Mouse (Mus musculus): ENCODE data around the gene Atp2b2. TPM values are rescaled to one million over a fixed set of nuclear protein-coding genes. Genes with fewer than 3 reads are reported as not detected.
A peak's percentile ranks its signal among the peaks of the same experiment; 100 is the strongest.

Gene Atp2b2
- polyA plus RNA-seq, 1 experiment from 2014 or later: 0.25 TPM

- H3K9ac ChIP-seq (replicated peaks): no peak overlapping the region
- no peak overlapping the region for H3K4me3 ChIP-seq (replicated peaks)
- no peaks in the 10 kb centered on the region for H3K36me3 ChIP-seq
- peaks cover 31% of the 10 kb centered on the region; the same call in 1 of the 2 replicates for H3K27me3 ChIP-seq
- H3K4me1 ChIP-seq (replicated peaks): peaks cover 24% of the 10 kb centered on the region
- no peak overlapping the region for H3K4me2 ChIP-seq
- no peak for ATAC-seq (ENCODE audit: insufficient number of reproducible peaks, insufficient read depth, low FRiP score, low TSS enrichment, low read depth)
- H3K27ac ChIP-seq: no peak overlapping the region
- no peaks in the 10 kb centered on the region for H3K9me3 ChIP-seq
- WGBS: 74% methylated on average over 5 of the region's 5 CpGs
Measured at GRCm38 (mm10) chr6:113792368-113792767, 250.0 kb downstream of the Atp2b2 start.

GRCm38 (mm10) chr6:113791012-113791411 lies 251.4 kb downstream of the Atp2b2 start:
- Histone ChIP-seq H3K4me1 (replicated peaks) (peaks cover 28% of the 10 kb centered on the region), H3K27me3 (peaks cover 20% of the 10 kb centered on the region; the same call in 1 of the 2 replicates), H3K4me2 (no peak overlapping the region), H3K4me3 (replicated peaks) (no peak overlapping the region), H3K27ac (no peak overlapping the region), H3K9me3 (no peaks in the 10 kb centered on the region), H3K36me3 (no peaks in the 10 kb centered on the region), H3K9ac (replicated peaks) (no peak overlapping the region)
- ATAC-seq (ENCODE audit: insufficient number of reproducible peaks, insufficient read depth, low FRiP score, low TSS enrichment, low read depth): no peak
- 70% methylated on average over 8 of the region's 8 CpGs for WGBS

- H3K4me1 ChIP-seq (replicated peaks): peaks cover 12% of the 10 kb centered on the region
- H3K4me2 ChIP-seq: 0 out of 2 replicates have a peak overlapping the region, but pooled peaks have one; percentile 0
- whole genome bisulfite sequencing: 28% methylated on average over 6 of the region's 6 CpGs
- no peak for ATAC-seq (ENCODE audit: insufficient number of reproducible peaks, insufficient read depth, low FRiP score, low TSS enrichment, low read depth)
- no peak overlapping the region for H3K4me3 ChIP-seq (replicated peaks)
- H3K27ac ChIP-seq: no peak overlapping the region
- H3K36me3 ChIP-seq: no peaks in the 10 kb centered on the region
- H3K9me3 ChIP-seq: no peaks in the 10 kb centered on the region
- H3K27me3 ChIP-seq: peaks cover 13% of the 10 kb centered on the region; the same call in 1 of the 2 replicates
- H3K9ac ChIP-seq (replicated peaks): no peak overlapping the region
Measured at GRCm38 (mm10) chr6:113787459-113787968, 254.9 kb downstream of the Atp2b2 start.

- Histone ChIP-seq H3K36me3 (no peaks in the 10 kb centered on the region), H3K4me2 (no peak overlapping the region), H3K4me1 (replicated peaks) (peaks cover 12% of the 10 kb centered on the region), H3K4me3 (replicated peaks) (no peak overlapping the region), H3K9me3 (no peaks in the 10 kb centered on the region), H3K27ac (no peak overlapping the region), H3K27me3 (no peaks in the 10 kb centered on the region; the same call in 1 of the 2 replicates), H3K9ac (replicated peaks) (no peak overlapping the region)
- ATAC-seq (ENCODE audit: insufficient number of reproducible peaks, insufficient read depth, low FRiP score, low TSS enrichment, low read depth): no peak
- WGBS: 83% methylated on average over 7 of the region's 7 CpGs
Measured at GRCm38 (mm10) chr6:113785658-113786057, 256.8 kb downstream of the Atp2b2 start.

GRCm38 (mm10) chr6:113778229-113778753 lies 264.1 kb downstream of the Atp2b2 start:
- WGBS: 33% methylated on average over 7 of the region's 7 CpGs
- ATAC-seq (ENCODE audit: insufficient number of reproducible peaks, insufficient read depth, low FRiP score, low TSS enrichment, low read depth): peak; percentile 33; the same call in 1 of the 2 replicates
- Histone ChIP-seq H3K4me1 (replicated peaks) (peaks cover 11% of the 10 kb centered on the region; the same call in 1 of the 2 replicates), H3K4me2 (peak overlapping the region; percentile 4; the same call in 1 of the 2 replicates), H3K4me3 (replicated peaks) (no peak overlapping the region), H3K9ac (replicated peaks) (no peak overlapping the region), H3K27me3 (no peaks in the 10 kb centered on the region), H3K27ac (no peak overlapping the region), H3K36me3 (no peaks in the 10 kb centered on the region), H3K9me3 (no peaks in the 10 kb centered on the region)

GRCm38 (mm10) chr6:113768804-113769203 lies 273.6 kb downstream of the Atp2b2 start:
- H3K4me2 ChIP-seq: no peak overlapping the region
- H3K4me1 ChIP-seq (replicated peaks): no peaks in the 10 kb centered on the region
- no peak overlapping the region for H3K4me3 ChIP-seq (replicated peaks)
- no peaks in the 10 kb centered on the region for H3K36me3 ChIP-seq
- no peak overlapping the region for H3K9ac ChIP-seq (replicated peaks)
- H3K27ac ChIP-seq: no peak overlapping the region
- no peak for ATAC-seq (ENCODE audit: insufficient number of reproducible peaks, insufficient read depth, low FRiP score, low TSS enrichment, low read depth)
- 70% methylated on average over 11 of the region's 11 CpGs for WGBS
- no peaks in the 10 kb centered on the region for H3K9me3 ChIP-seq
- no peaks in the 10 kb centered on the region; the same call in 1 of the 2 replicates for H3K27me3 ChIP-seq

GRCm38 (mm10) chr6:113761644-113762043 lies 280.8 kb downstream of the Atp2b2 start:
- Histone ChIP-seq H3K4me3 (replicated peaks) (no peak overlapping the region), H3K4me2 (no peak overlapping the region), H3K4me1 (replicated peaks) (no peaks in the 10 kb centered on the region), H3K9me3 (no peaks in the 10 kb centered on the region), H3K27ac (no peak overlapping the region), H3K9ac (replicated peaks) (no peak overlapping the region), H3K36me3 (no peaks in the 10 kb centered on the region), H3K27me3 (peaks cover 12% of the 10 kb centered on the region)
- 25% methylated on average over 7 of the region's 7 CpGs for WGBS
- no peak for ATAC-seq (ENCODE audit: insufficient number of reproducible peaks, insufficient read depth, low FRiP score, low TSS enrichment, low read depth)

- Histone ChIP-seq H3K27me3 (peaks cover 40% of the 10 kb centered on the region), H3K4me3 (replicated peaks) (no peak overlapping the region), H3K4me1 (replicated peaks) (no peaks in the 10 kb centered on the region), H3K9ac (replicated peaks) (no peak overlapping the region), H3K9me3 (no peaks in the 10 kb centered on the region), H3K36me3 (no peaks in the 10 kb centered on the region), H3K27ac (no peak overlapping the region), H3K4me2 (no peak overlapping the region)
- ATAC-seq (ENCODE audit: insufficient number of reproducible peaks, insufficient read depth, low FRiP score, low TSS enrichment, low read depth): no peak
- WGBS: 65% methylated on average over 17 of the region's 17 CpGs
Measured at GRCm38 (mm10) chr6:113749119-113749685, 293.2 kb downstream of the Atp2b2 start.

- 36% methylated on average over 26 of the region's 26 CpGs for WGBS
- H3K27ac ChIP-seq: no peak overlapping the region
- H3K9ac ChIP-seq (replicated peaks): no peak overlapping the region
- peak overlapping the region; percentile 36 for H3K4me2 ChIP-seq
- no peaks in the 10 kb centered on the region for H3K4me1 ChIP-seq (replicated peaks)
- 0 out of 2 replicates have a peak overlapping the region, but pooled peaks have one; percentile 11 for H3K4me3 ChIP-seq (replicated peaks)
- no peaks in the 10 kb centered on the region for H3K9me3 ChIP-seq
- peaks cover 44% of the 10 kb centered on the region for H3K27me3 ChIP-seq
- ATAC-seq (ENCODE audit: insufficient number of reproducible peaks, insufficient read depth, low FRiP score, low TSS enrichment, low read depth): no peak
- H3K36me3 ChIP-seq: no peaks in the 10 kb centered on the region
Measured at GRCm38 (mm10) chr6:113748351-113748750, 294.1 kb downstream of the Atp2b2 start.

GRCm38 (mm10) chr6:113747284-113747683 lies 295.1 kb downstream of the Atp2b2 start:
- H3K9ac ChIP-seq (replicated peaks): no peak overlapping the region
- H3K27me3 ChIP-seq: peaks cover 44% of the 10 kb centered on the region
- H3K9me3 ChIP-seq: no peaks in the 10 kb centered on the region
- H3K36me3 ChIP-seq: no peaks in the 10 kb centered on the region
- H3K4me2 ChIP-seq: no peak overlapping the region
- H3K4me1 ChIP-seq (replicated peaks): no peaks in the 10 kb centered on the region
- no peak overlapping the region for H3K27ac ChIP-seq
- ATAC-seq (ENCODE audit: insufficient number of reproducible peaks, insufficient read depth, low FRiP score, low TSS enrichment, low read depth): no peak
- H3K4me3 ChIP-seq (replicated peaks): no peak overlapping the region
- 81% methylated on average over 14 of the region's 14 CpGs for WGBS

- Histone ChIP-seq H3K27ac (no peak overlapping the region), H3K36me3 (no peaks in the 10 kb centered on the region), H3K9me3 (no peaks in the 10 kb centered on the region), H3K4me3 (replicated peaks) (no peak overlapping the region), H3K4me2 (no peak overlapping the region), H3K4me1 (replicated peaks) (no peaks in the 10 kb centered on the region), H3K9ac (replicated peaks) (no peak overlapping the region), H3K27me3 (peaks cover 40% of the 10 kb centered on the region)
- ATAC-seq (ENCODE audit: insufficient number of reproducible peaks, insufficient read depth, low FRiP score, low TSS enrichment, low read depth): no peak
Measured at GRCm38 (mm10) chr6:113745117-113745516, 297.3 kb downstream of the Atp2b2 start.

Data from limb, embryonic 12.5 days (tissue).